Mouse (Mus musculus) NIH3T3 (cell line): ENCODE results near the gene Rab11fip5.
A peak's percentile ranks its signal among the peaks of the same experiment; 100 is the strongest.

Experiments
- DNase-seq: peaks from one replicate; pipeline ENCODE4 v3.0.0-alpha.2; 2012; ENCODE audit warnings: low read depth

Rab11fip5 gene

GRCm38 (mm10) chr6:85348133-85348532, 26.3 kb downstream of the Rab11fip5 start:
- no peak for DNase-seq

- DNase-seq, result peak; percentile 97
Observed at GRCm38 (mm10) chr6:85346028-85346634, 28.3 kb downstream of the Rab11fip5 start.

- DNase-seq, result no peak
Observed at GRCm38 (mm10) chr6:85344929-85345328, 29.5 kb downstream of the Rab11fip5 start.

DNA sequence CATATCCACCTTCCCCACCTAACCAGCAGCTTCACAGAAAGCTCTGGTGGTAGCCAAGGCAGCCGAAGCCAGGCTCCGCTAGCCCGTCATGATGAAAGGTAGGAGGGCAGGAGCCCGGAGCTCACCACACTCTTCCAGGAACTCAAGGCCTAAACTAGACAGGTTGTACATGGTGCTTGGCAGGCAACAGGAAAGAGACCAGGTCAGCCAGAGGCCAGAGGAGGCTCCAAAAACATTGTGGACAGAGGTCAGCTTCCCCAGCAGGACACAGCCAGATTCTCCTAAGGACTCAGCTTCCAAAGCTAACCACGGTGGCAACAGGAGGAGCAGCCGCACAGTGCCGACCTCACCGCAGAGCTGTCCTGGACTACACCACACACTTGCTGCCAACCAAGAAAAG, 31.4 kb downstream of the Rab11fip5 start:
- DNase-seq, result no peak

GRCm38 (mm10) chr6:85341814-85342501, 32.5 kb downstream of the Rab11fip5 start:
- no peak for DNase-seq

- no peak for DNase-seq
Observed at GRCm38 (mm10) chr6:85340184-85340583, 34.2 kb downstream of the Rab11fip5 start.

- peak; percentile 53 for DNase-seq
Observed at GRCm38 (mm10) chr6:85339273-85339901, 35.0 kb downstream of the Rab11fip5 start.

DNA sequence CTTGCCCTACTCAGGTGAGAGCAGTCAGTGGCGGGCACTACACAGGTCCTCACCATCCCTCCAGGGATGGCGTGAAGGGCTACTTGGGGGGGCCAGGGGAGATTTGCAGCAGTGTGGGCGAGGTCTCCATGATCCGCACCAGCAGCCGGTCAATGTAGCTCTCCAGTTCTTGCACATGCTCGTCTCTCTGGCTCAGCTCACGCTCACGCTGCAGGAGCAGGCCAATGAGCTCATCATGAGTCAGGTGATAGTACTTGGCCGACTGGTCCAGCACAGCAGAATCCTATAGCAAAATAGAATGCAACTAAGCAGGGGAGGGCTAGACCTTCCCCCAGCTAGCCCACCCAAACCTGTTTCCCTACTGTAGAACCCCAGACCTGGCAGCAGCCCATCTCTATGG, 37.5 kb downstream of the Rab11fip5 start:
- peak; percentile 84 for DNase-seq

GRCm38 (mm10) chr6:85335352-85335751, 39.1 kb downstream of the Rab11fip5 start:
- DNase-seq, result no peak

DNA sequence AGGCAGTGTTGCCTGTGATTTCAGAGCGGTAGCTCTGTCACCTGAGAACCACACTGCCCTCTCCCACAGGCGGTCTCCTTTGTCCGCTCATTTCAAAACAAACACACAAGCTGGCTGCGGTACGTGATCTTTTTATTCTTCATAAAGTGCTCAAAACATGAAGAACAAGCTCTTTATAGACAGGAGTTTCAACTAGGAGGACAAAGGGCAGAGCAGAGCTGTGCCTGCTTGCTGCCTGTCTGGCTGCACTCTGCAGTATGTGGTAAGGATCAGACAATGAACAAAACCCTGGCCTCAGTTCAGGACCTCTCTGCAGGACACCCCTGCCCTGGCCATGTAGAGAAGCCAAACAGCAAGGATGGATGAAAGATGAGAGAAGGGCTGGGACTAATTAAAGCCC, 39.6 kb downstream of the Rab11fip5 start:
- no peak for DNase-seq

DNA sequence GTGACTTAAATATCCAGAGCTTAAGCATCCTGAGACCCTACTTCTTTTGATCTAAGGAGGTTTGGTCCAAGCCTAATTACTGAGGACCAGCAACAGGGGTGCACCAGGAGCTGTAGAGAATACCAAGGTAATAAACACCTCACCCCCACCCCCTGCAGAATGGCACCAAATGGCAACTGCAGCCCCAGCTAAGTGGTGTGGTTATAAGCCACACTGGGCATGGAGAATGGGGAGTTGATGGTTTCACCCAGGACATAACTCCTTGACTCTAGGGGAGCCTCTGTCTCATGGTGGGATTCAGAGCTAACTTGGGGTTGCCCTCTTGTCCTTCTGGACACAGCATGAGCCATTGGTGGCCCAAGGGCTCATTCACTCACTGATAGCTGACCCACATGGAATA, 40.2 kb downstream of the Rab11fip5 start:
- DNase-seq, result no peak

- DNase-seq, result peak; percentile 75
Observed at GRCm38 (mm10) chr6:85333732-85334131, 40.7 kb downstream of the Rab11fip5 start.

GRCm38 (mm10) chr6:85333000-85333669, 41.3 kb downstream of the Rab11fip5 start, which contains the start of gene Sfxn5:
Gene Sfxn5 (minus strand): TSS chr6:85333422.
- DNase-seq, result peak; percentile 97

DNA sequence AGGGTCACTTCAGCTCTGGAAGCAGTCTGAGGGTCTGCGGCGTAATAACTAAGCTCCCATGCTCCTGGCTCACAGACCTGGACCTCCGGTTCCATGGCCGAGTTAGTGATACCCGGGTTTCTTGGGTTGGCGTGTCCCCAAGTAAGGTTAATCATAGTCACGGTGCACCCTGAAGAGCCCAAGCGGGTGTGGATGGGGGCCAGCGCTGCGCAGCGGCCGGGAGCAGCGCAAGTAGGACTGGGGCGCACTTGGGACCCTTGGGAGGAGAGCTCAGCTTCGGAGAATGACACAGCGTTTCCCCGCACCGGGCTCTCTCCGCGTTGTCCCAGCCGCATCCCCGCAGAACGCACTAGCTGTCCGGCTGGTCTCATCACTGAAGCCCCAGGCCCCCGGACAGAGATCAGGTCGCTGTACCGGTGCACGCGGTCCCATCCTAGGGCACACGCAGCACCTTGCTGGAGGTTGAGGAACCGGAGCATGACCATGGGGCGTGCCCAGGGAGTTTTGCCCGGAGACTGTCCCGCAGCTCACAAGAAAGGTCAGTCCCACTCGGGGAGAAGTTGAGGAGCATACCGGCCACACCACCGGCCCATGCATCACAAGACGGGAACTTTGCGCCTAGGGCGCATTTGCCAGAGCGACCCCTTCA, 42.0 kb downstream of the Rab11fip5 start:
- peak; percentile 75 for DNase-seq

DNA sequence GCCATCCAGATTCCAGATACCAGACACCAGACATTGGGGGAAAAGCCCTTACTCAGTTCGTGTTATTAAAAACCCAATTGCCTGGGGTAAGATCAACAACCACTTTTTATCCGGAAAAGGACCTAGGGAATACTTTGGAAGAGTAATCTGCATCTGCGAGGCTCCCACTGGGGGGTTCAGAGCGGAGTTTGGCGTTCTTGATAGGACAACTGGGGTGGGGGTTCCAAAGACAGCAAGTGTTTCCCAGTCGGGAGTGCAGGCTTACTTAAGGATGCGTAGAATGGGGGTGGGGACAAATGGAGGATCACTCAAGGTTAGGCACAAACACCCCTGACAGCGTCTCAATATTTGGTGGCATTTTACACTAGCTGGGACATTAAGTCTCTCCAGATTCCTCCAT, 42.7 kb downstream of the Rab11fip5 start:
- DNase-seq, result no peak

DNA sequence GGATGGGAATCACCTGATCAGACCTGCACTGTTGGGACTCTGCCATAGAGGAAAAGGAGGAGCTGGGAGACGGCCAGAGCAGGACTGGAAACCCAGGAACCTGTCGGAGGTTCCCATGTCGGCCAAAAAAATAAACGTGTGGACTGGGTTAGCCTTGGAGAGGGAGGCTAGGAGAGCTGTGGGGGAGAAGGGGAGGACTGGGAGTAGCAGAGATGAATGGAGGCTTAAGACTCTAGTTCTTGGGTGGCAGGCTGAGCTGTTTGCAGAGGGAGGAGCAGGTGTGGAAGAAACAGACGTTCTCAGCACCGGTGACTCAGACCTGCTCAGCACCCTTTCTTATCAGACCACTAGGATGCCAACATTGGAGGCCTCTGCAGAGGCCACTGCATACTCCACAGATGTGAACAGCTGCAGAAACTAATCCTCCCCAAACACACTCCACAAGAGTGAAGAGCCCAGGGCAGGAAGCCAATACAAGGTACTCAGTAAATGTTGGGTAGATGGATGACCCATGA, 43.2 kb downstream of the Rab11fip5 start:
- DNase-seq, result peak; percentile 78

DNA sequence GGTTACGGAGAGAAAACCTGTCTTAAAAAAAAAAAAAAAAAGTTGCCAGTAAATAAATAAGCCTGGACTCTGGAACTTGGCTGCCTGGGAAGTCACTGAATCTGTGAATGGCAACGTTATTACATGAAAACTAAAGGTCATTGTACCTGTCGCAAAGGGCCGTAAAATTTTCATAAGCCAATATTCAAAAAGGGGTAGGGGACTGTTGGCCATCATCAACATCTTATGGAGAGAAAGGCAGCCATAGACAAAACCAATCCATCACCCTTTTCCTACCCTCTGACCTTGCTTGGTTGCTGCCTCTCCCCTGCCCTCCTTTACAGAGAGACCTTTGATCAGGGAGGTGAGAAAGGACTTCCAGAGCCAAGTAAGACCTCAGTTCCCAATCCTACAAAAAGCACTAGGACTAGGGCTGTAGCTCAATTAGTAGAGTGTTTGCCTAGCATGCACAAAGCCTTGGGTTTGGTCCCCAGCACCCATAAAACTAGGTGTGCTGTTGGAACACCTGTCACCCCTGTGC, 44.7 kb downstream of the Rab11fip5 start:
- no peak for DNase-seq

- no peak for DNase-seq
Observed at GRCm38 (mm10) chr6:85326564-85326963, 47.9 kb downstream of the Rab11fip5 start.

DNA sequence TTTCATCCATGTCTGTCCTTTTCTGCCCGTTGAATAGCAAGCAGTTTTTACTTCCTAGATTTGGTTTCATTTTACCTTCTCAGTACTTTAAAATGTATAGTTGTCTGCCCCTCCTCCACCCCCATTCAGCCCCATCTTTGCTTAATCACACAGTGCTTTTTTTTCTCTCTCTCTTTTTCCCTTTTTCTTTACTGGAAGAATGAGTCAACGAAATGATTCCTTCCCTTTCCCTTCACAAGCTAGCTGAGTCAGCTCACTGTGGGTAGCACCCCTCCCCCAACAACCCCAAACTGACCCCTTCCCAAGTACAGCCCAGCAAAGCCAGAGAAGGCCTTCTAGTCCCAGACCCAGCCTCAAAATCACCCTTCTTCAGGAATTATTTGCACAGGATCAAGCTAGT, 49.3 kb downstream of the Rab11fip5 start:
- DNase-seq, result peak; percentile 95

DNA sequence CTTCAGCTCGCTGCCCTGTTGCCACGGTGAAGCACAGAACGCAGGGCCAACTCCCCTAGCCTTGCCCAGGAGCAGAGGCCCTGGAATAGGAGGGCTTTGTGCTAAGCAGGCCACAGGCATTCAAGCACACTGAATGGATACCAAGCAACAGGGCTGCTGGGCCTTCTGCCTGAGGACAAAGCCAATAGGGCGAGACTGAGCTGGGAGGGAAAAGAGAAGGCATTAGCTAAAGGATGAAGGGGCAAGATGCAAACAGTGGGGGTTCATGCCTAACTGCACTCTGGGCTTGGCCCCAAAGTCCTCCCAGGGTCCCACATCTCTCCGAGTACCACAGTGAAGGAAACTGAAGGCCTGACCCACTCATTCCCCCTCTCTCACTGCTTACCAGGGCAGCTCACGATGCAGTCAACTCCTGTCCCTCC, 54.0 kb downstream of the Rab11fip5 start:
- no peak for DNase-seq

DNA sequence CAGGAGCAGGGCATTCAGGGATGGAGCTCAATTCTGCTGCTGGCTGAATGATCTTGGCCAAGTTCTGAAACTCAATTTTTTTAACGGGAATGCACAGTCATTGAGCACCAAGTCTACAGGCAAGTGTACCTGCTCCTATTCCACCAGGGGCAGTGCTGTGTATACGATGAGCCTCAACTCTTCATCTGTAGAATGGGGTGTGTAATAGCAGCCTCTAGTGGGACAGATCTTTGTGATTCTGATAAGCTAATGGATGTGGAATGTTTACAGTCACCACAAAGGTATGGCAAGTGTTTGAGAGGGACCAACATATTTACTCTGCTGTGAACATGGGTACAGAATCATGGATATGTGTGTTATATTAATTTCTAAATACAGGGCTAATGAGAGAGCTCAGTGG, 58.2 kb downstream of the Rab11fip5 start:
- peak; percentile 34 for DNase-seq
